Mouse (Mus musculus) forebrain, embryonic 12.5 days (tissue): ENCODE data around the gene Cort. TPM values are rescaled to one million over a fixed set of nuclear protein-coding genes. Genes with fewer than 3 reads are reported as not detected.
A peak's percentile ranks its signal among the peaks of the same experiment; 100 is the strongest.
"Not testable (repeated sequence)": the region's sequence is repeated elsewhere in the genome, so short reads cannot be mapped to it uniquely, and the experiment has no call there.

ENCODE experiments used
- ATAC-seq: fragments of 200-750 bp; cut with Nextera tagmentation; 2 replicates; pipeline ENCODE4 v1.8.0; 2017; ENCODE audit warnings: moderate TSS enrichment; ENCODE audit not compliant: low FRiP score
- H3K27ac ChIP-seq: fragments of 300-500 bp; sonication (generic); 2 replicates; pipeline ENCODE4 v1.5.1; 2016; ENCODE audit warnings: mild to moderate bottlenecking
- H3K27me3 ChIP-seq: fragments of 300-500 bp; sonication (generic); 2 replicates; pipeline ENCODE4 v1.6.1; 2016; ENCODE audit warnings: mild to moderate bottlenecking
- H3K36me3 ChIP-seq: fragments of 300-500 bp; sonication (generic); replicated peaks from 2 replicates; pipeline ENCODE4 v1.6.1; 2016; ENCODE audit warnings: mild to moderate bottlenecking
- H3K4me1 ChIP-seq: fragments of 300-500 bp; sonication (generic); 2 replicates; pipeline ENCODE4 v1.6.1; 2016
- H3K4me2 ChIP-seq: fragments of 300-500 bp; sonication (generic); 2 replicates; pipeline ENCODE4 v1.6.1; 2016; ENCODE audit warnings: mild to moderate bottlenecking, moderate library complexity
- H3K4me3 ChIP-seq: fragments of 300-500 bp; sonication (generic); replicated peaks from 2 replicates; pipeline ENCODE4 v1.5.1; 2016; ENCODE audit warnings: mild to moderate bottlenecking
- H3K9ac ChIP-seq: fragments of 300-500 bp; sonication (generic); 2 replicates; pipeline ENCODE4 v1.6.1; 2016; ENCODE audit warnings: mild to moderate bottlenecking
- H3K9me3 ChIP-seq: fragments of 300-500 bp; sonication (generic); 2 replicates; pipeline ENCODE4 v1.6.1; 2016
- WGBS: fragments of 180-500 bp; shearing (Covaris S2); methylation state at CpG from one replicate; pipeline ENCODE4 v1.1.7; 2016; 5-methylcytosine and 5-hydroxymethylcytosine counted together
- polyA plus RNA-seq: library from polyadenylated mRNA; unstranded; fragments of >200 nt; fragmentation: Nextera tagmentation; extraction: Ambion mirVana; gene quantifications from 2 replicates; pipeline ENCODE4 v1.2.1, GENCODE M21; 2016

Gene Cort
- 0.60 TPM in 1 of 2 replicates, not detected in the other for polyA plus RNA-seq

DNA sequence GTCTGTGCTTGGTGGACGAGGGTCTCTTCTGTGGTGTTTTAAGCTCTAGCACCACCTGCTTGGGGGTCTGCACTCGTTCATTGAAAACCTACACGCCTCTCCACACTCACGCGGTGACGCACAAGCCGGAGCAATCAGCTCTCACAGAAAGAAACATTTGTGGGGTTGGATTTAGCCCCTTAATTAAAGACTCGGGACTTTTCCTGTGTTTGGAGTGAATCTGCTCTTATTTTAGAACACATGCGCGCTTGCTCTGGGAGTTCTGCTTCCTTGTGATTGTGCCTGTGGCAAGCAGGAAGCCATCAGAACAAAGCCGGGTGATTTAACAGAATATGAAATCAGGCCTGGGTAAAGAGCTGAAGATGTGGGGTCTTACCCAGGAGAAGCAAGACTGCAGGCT is at the start of gene Cort:
Cort (minus strand) TSS at position 101 of the 400 bp plus-strand sequence.
- no peak for ATAC-seq
- WGBS, result 86% methylated on average over 11 of the region's 11 CpGs
- Histone ChIP-seq H3K4me3 (no peak within 1 kb of the TSS), H3K27me3 (no peaks in the 10 kb centered on the region), H3K4me2 (no peak within 1 kb of the TSS), H3K36me3 (peaks cover 40% of the 10 kb centered on the region), H3K4me1 (0 out of 2 replicates have a peak, but pooled peaks cover 7% of the 10 kb centered on the region), H3K9me3 (no peaks in the 10 kb centered on the region), H3K9ac (no peak within 1 kb of the TSS), H3K27ac (no peak within 1 kb of the TSS)

DNA sequence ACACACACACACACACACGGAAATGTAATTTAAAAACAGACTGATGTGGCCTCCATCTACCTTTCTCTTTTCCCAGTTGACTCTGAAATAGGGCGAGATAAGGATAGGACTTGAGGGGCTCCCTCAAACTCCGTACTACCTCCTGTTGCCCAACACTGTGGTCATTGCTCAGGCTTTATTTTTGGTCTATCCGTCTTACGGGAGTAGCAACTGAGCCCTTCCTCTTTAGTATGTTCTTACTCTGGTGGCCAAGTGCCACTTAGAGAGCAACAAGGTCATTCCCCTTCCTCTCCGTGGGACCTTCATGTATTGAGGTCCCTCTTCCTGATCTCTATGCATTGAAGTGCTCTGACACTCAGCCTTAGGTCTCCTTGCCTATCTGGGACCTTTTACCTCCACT is 47.1 kb upstream of the Cort start:
- no peaks in the 10 kb centered on the region for H3K27me3 ChIP-seq
- no peak overlapping the region for H3K4me3 ChIP-seq
- 93% methylated on average over 6 of the region's 6 CpGs for WGBS
- no peak for ATAC-seq
- H3K9ac ChIP-seq, result no peak overlapping the region
- H3K27ac ChIP-seq, result 0 out of 2 replicates have a peak overlapping the region, but pooled peaks have one; percentile 5
- peaks cover 24% of the 10 kb centered on the region for H3K36me3 ChIP-seq
- no peak overlapping the region for H3K4me2 ChIP-seq
- 0 out of 2 replicates have a peak, but pooled peaks cover 6% of the 10 kb centered on the region for H3K4me1 ChIP-seq
- no peaks in the 10 kb centered on the region for H3K9me3 ChIP-seq

DNA sequence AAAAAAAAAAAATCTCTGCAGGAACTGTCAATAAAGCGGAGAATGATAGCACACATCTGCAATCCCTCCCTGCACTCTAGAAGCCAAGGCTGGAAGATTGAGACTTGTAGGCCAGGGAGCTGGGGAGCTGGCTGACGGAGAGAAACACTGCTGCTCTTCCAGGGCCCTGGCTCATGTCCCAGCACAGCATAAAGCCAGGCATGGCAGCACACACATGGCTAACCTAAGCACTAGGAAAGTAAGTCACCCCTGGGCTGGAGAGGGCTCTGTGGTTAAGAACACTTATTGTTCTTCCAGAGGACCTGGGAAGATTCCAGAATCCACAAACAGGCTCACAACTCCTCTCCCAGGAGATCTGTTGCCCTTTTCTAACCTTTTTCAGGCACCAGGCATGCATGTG is 46.1 kb upstream of the Cort start:
- no peaks in the 10 kb centered on the region for H3K27me3 ChIP-seq
- H3K9ac ChIP-seq, result no peak overlapping the region
- H3K27ac ChIP-seq, result no peak overlapping the region; the same call in 1 of the 2 replicates
- WGBS, result 76% methylated on average over 2 of the region's 2 CpGs
- no peak for ATAC-seq
- peaks cover 17% of the 10 kb centered on the region for H3K36me3 ChIP-seq
- H3K4me1 ChIP-seq, result 0 out of 2 replicates have a peak, but pooled peaks cover 6% of the 10 kb centered on the region
- H3K9me3 ChIP-seq, result no peaks in the 10 kb centered on the region
- H3K4me3 ChIP-seq, result no peak overlapping the region
- no peak overlapping the region for H3K4me2 ChIP-seq

DNA sequence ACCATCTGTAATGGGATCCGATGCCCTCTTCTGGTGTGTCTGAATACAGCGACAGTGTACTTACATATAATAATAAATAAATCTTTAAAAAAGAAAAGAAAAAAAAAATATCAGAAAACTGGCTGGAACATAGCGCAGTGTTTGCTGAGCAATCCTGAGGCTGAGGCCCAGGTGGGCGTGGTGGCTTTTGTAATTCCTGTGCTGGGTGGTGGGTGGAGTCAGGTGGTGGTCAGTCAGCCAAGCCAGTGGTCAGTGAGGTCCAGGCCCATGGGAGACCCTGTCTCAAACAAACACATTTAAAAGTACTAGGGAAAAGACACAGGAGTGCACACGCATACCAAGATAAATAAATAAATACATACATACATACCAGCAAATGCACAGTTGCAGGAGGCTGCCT is 45.5 kb upstream of the Cort start:
- 95% methylated on average over 5 of the region's 5 CpGs for WGBS
- Histone ChIP-seq H3K9ac (no peak overlapping the region), H3K4me2 (no peak overlapping the region), H3K4me3 (no peak overlapping the region), H3K4me1 (peaks cover 6% of the 10 kb centered on the region; the same call in 1 of the 2 replicates), H3K36me3 (peaks cover 17% of the 10 kb centered on the region), H3K27me3 (no peaks in the 10 kb centered on the region), H3K27ac (no peak overlapping the region), H3K9me3 (no peaks in the 10 kb centered on the region)
- no peak for ATAC-seq

DNA sequence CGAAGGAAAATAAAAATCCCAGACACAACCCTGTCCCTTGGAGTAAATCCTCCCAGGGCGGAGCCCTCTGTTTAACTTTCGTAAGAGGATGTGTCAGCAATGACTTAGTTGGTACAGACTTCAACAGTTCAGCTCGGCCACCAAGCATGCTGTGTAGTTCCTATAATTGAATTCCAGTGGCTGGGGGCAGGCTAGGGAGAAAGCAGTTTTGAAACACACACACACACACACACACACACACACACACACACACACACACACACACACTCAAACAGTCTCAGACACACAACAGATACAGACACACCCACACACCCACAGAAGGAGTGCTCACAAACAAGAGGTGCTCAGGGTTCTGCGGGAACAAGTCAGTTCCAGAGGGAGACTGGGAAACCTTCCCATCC is 45.0 kb upstream of the Cort start:
- Histone ChIP-seq H3K36me3 (peaks cover 14% of the 10 kb centered on the region), H3K4me1 (peaks cover 6% of the 10 kb centered on the region; the same call in 1 of the 2 replicates), H3K9me3 (no peaks in the 10 kb centered on the region), H3K27me3 (no peaks in the 10 kb centered on the region), H3K9ac (no peak overlapping the region), H3K4me3 (no peak overlapping the region), H3K4me2 (no peak overlapping the region), H3K27ac (no peak overlapping the region)
- WGBS, result 83% methylated on average over 5 of the region's 5 CpGs
- ATAC-seq, result no peak

DNA sequence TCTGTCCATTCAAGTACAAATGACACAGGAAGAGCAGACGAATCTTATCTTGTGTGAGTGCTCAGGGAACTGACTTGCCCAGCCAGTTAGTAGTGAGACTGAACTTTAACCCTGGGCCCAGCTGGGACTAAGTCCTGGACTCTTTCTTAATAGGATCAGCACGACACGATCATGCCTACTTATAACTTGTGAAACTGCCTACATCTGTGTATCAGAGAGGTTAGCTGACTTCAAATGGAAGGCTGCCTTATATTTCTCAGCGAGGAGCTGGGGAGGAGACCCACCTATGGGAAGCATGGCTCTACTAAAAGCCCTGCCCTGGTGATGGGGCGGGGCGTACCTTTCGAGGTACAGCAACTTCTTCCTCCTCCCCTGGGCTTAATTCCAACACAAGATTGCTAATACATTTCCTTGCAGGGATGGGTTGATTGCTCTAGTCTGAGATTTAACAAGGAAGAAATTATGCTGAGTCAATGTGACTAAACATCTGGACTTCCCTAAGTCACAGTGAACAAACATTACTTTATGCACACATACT is 43.9 kb upstream of the Cort start:
- no peaks in the 10 kb centered on the region for H3K9me3 ChIP-seq
- no peak overlapping the region for H3K4me2 ChIP-seq
- no peak overlapping the region for H3K27ac ChIP-seq
- peaks cover 6% of the 10 kb centered on the region; the same call in 1 of the 2 replicates for H3K36me3 ChIP-seq
- H3K4me3 ChIP-seq, result no peak overlapping the region
- H3K9ac ChIP-seq, result no peak overlapping the region
- WGBS, result 69% methylated on average over 7 of the region's 7 CpGs
- no peaks in the 10 kb centered on the region for H3K27me3 ChIP-seq
- H3K4me1 ChIP-seq, result peaks cover 13% of the 10 kb centered on the region
- no peak for ATAC-seq

DNA sequence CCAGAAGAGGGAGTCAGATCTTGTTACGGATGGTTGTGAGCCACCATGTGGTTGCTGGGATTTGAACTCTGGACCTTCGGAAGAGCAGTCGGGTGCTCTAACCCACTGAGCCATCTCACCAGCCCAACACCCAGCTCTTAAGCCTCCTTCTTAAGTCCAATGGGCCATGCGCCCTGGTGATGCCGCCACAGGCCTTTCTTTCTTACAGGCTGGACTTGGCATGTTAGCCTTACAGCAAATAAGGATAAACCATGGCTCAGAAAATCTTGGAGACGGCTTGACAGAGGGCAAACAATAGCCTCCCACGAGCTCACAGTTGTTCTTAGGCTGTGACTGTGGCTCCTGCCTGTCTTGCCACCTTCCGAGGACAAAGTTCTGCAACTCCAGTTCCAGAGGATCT is 43.4 kb upstream of the Cort start:
- not testable (repeated sequence) for H3K4me2 ChIP-seq, H3K4me3 ChIP-seq, ATAC-seq, H3K27me3 ChIP-seq, H3K9me3 ChIP-seq, H3K27ac ChIP-seq, H3K36me3 ChIP-seq, H3K9ac ChIP-seq
- 72% methylated on average over 7 of the region's 8 CpGs for WGBS
- H3K4me1 ChIP-seq, result peaks cover 18% of the 10 kb centered on the region

DNA sequence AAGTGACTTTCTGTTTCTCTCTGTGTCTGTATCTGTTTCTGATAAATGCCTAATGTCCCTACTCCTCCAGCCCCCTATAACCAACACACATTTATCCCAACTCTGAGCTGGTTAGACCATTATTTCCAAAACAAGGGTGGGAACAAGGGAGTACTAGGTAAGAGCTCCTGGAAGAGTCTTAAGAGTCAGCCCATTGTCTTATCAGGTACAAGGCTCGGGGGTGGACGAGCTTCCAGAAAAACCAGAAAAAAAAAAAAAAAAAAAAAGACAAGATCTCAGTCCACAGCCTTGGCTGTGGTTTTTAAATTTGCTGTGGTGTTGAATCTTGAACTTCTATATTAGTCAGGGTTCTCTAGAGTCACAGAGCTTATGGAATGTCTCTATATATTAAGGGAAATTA is 41.5 kb upstream of the Cort start:
- Histone ChIP-seq H3K9me3 (no peaks in the 10 kb centered on the region), H3K4me1 (peaks cover 16% of the 10 kb centered on the region), H3K27ac (no peak overlapping the region), H3K4me3 (no peak overlapping the region), H3K27me3 (no peaks in the 10 kb centered on the region), H3K4me2 (no peak overlapping the region), H3K36me3 (peaks cover 19% of the 10 kb centered on the region; the same call in 1 of the 2 replicates), H3K9ac (no peak overlapping the region)
- 75% methylated on average over 2 of the region's 2 CpGs for WGBS
- no peak for ATAC-seq

DNA sequence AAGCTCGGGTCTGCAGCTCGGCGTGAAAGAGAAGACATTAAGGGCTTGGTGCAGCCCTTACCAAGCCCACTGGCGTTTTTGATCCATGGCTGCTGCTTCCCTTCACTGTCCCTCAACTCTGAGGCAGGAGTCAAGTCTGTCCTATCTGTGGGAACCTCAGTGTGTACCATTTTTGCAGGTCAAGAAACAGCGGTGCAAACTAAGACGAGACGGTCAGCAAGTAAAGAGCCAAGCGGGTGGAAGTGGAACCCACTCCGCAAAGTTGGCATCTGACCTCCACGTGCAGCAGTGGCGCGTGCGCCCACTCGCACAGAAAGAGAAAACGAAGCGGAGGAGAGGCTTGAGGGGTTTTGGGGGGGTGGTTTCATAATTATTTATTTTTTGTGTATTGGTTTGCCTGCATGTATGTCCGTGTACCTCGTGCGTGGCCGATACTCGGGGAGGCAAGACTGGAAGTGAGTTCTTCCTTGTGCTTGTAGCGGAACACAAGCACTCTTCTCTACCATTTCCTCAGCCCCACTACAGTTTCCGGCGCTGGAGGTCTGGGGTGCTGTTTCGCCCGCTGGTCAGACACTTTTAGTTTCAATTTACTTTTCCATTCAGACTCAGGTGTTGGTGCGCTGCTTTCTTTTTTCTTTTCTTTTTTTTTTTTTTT is 40.5 kb upstream of the Cort start:
- Histone ChIP-seq H3K4me1 (peaks cover 16% of the 10 kb centered on the region), H3K27me3 (no peaks in the 10 kb centered on the region), H3K9ac (peak overlapping the region; percentile 58), H3K36me3 (peaks cover 24% of the 10 kb centered on the region), H3K4me2 (peak overlapping the region; percentile 89), H3K27ac (peak overlapping the region; percentile 65; the same call in 1 of the 2 replicates), H3K4me3 (peak overlapping the region; percentile 89), H3K9me3 (no peaks in the 10 kb centered on the region)
- WGBS, result 1% methylated on average over 27 of the region's 27 CpGs
- peak; percentile 66; the same call in 1 of the 2 replicates for ATAC-seq

DNA sequence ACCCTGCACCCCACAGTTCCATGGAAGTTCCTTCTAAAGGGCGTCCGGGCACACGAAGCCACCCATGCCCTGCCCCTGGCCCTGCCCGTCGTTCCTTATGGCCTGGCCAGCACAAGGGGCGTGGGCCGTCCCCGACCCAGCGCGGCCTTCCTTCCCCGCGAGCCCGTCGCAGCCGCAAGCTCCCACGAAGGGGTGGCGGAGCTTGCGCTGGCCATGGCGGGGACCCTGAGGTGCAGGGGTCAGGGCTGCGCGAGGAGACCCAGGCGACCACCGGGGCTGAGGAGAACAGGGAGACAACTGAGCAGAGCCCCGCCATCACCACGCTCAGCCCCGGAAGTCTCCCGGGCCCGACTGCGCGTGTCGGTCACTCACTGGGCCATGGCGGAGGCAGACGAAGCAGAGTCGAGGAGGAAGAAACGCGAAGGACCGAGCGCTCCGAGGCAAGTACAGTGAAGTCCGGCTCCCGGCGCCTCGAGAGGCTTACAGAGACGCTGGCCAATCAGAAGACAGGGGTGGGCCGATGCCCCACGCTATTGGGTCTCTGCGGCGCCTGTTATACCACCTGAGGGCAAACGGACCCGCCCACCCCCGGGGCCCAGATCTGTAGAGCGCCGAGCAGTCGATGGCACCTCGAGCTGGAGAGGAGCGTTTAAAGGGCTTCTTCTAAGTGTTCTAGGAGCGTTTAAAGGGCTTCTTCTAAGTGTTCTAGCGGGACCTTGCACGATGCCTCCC is 39.8 kb upstream of the Cort start, which contains the start of gene Pgd:
Pgd (minus strand) TSS at position 557 of the 732 bp plus-strand sequence.
- Histone ChIP-seq H3K4me3 (peak within 1 kb of the TSS; percentile 89), H3K9me3 (no peaks in the 10 kb centered on the region), H3K4me2 (peak within 1 kb of the TSS; percentile 89), H3K27ac (peak within 1 kb of the TSS; percentile 80), H3K27me3 (no peaks in the 10 kb centered on the region), H3K4me1 (peaks cover 16% of the 10 kb centered on the region), H3K36me3 (peaks cover 30% of the 10 kb centered on the region), H3K9ac (peak within 1 kb of the TSS; percentile 95)
- peak; percentile 100 for ATAC-seq
- WGBS, result under 1% methylated on average over 59 of the region's 59 CpGs

DNA sequence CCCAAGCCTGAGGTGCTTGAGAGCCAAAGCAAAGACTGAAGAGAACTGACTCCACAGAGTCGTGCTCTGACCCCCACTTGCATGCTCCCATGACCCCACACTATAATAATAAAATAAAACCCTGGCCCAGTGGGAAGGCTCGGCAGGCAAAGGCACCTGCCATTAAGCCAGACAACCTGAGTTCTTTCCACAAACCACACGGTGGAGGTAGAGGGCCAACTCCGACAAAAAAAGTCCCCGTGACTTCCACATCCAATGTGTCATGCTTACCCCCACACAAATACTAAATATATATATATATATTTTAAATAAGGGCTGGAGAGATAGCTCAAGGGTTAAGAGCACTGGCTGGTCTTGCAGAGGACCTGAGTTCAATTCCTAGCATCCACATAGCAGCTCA is 37.6 kb upstream of the Cort start:
- Histone ChIP-seq H3K36me3 (peaks cover 52% of the 10 kb centered on the region), H3K9me3 (no peaks in the 10 kb centered on the region), H3K4me3 (no peak overlapping the region), H3K27me3 (no peaks in the 10 kb centered on the region), H3K4me1 (peaks cover 16% of the 10 kb centered on the region), H3K9ac (no peak overlapping the region), H3K4me2 (no peak overlapping the region), H3K27ac (no peak overlapping the region)
- no peak for ATAC-seq
- WGBS, result 67% methylated on average over 5 of the region's 5 CpGs

DNA sequence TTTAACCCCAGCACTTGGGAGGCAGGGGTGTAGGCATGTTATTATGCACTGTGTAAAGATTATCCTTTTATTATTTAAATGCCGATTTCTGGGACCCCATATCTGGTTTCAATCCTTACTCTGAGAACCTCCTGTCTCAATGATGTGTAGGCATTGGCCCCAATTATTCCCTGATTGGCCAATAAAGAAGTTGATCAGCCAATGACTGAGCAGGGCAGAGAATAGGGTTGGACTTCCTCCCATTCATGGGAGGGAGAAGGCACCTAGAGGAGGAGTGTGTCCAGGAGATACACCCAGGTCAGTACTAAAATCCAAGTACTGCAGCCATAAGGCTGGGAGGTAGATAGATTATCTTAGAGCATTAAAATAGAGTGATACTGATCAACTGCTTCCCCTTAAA is 36.6 kb upstream of the Cort start:
- Histone ChIP-seq H3K4me2 (no peak overlapping the region), H3K4me3 (no peak overlapping the region), H3K27me3 (no peaks in the 10 kb centered on the region), H3K4me1 (peaks cover 16% of the 10 kb centered on the region), H3K9me3 (no peaks in the 10 kb centered on the region), H3K27ac (no peak overlapping the region), H3K9ac (no peak overlapping the region), H3K36me3 (peaks cover 61% of the 10 kb centered on the region)
- no peak for ATAC-seq
- 72% methylated on average over 1 of the region's 1 CpGs for WGBS
